Mouse (Mus musculus) kidney, embryonic 14.5 days (tissue): ENCODE measurements at regions not wholly inside any gene's neighbourhood (a gene's known extent, or its start where the extent isn't known, plus 50 kb on each side); places are given as distances from the start of the nearest gene placed in this dataset.

Experiments used
- ATAC-seq: fragments of 200-750 bp; cut with Nextera tagmentation; 2 replicates; pipeline ENCODE4 v1.8.0; 2017; ENCODE audit warnings: moderate number of reproducible peaks, mild to moderate bottlenecking, moderate TSS enrichment, moderate library complexity; ENCODE audit not compliant: low FRiP score, low TSS enrichment
- H3K27ac ChIP-seq: fragments of 300-500 bp; sonication (generic); 2 replicates; pipeline ENCODE4 v1.5.1; 2014; ENCODE audit warnings: low read depth, mild to moderate bottlenecking, low read length, moderate library complexity, mixed read lengths
- H3K27me3 ChIP-seq: fragments of 300-500 bp; sonication (generic); 2 replicates; pipeline ENCODE4 v1.6.1; 2014; ENCODE audit warnings: mild to moderate bottlenecking, low read length; ENCODE audit not compliant: control insufficient read depth, insufficient read depth
- H3K36me3 ChIP-seq: fragments of 300-500 bp; sonication (generic); 2 replicates; pipeline ENCODE4 v1.6.1; 2014; ENCODE audit warnings: low read length, mixed read lengths; ENCODE audit not compliant: control insufficient read depth, insufficient read depth
- H3K4me1 ChIP-seq: fragments of 300-500 bp; sonication (generic); 2 replicates; pipeline ENCODE4 v1.6.1; 2014; ENCODE audit warnings: low read length, mixed read lengths; ENCODE audit not compliant: control insufficient read depth, insufficient read depth
- H3K4me2 ChIP-seq: fragments of 300-500 bp; sonication (generic); replicated peaks from 2 replicates; pipeline ENCODE4 v1.6.1; 2014; ENCODE audit warnings: low read depth, mild to moderate bottlenecking, low read length
- H3K4me3 ChIP-seq: fragments of 300-500 bp; sonication (generic); 2 replicates; pipeline ENCODE4 v1.5.1; 2014; ENCODE audit warnings: mild to moderate bottlenecking, low read length
- H3K9ac ChIP-seq: fragments of 300-500 bp; sonication (generic); 2 replicates; pipeline ENCODE4 v1.6.1; 2014; ENCODE audit warnings: low read depth, mild to moderate bottlenecking, low read length, moderate library complexity
- H3K9me3 ChIP-seq: fragments of 300-500 bp; sonication (generic); 2 replicates; pipeline ENCODE4 v1.6.1; 2016; ENCODE audit warnings: low read length; ENCODE audit not compliant: control insufficient read depth
- WGBS: fragments of 180-500 bp; shearing (Covaris S2); extraction: QIAGEN DNeasy Blood & Tissue Kit; methylation state at CpG from one replicate; pipeline ENCODE4 v1.1.7; 2014; 5-methylcytosine and 5-hydroxymethylcytosine counted together

DNA sequence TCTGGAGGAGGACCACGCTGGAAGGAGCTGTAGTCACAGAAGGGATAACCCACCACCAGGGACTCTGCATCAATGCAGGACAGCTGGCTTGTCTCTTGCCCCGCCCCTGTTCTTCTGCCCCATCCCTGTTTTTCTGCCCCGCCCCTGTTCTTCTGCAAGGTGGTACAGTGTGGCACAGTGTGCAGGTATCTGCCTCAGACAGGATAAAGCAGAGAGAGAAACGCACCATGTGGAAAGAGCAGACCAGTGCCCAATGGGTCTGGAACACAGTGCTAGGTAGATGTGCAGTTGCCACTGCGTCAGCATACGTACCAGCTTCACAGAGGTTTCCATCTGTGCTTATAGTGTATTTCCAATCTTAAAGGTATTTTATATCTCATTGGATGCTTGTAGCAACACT lies 66.2 kb upstream of the Mmp2 start:
- no peak for ATAC-seq
- no peak overlapping the region for H3K4me2 ChIP-seq
- no peaks in the 10 kb centered on the region for H3K36me3 ChIP-seq
- 0 out of 2 replicates have a peak, but pooled peaks cover 5% of the 10 kb centered on the region for H3K4me1 ChIP-seq
- H3K9ac ChIP-seq: no peak overlapping the region
- H3K4me3 ChIP-seq: no peak overlapping the region
- 95% methylated on average over 6 of the region's 6 CpGs for WGBS
- no peaks in the 10 kb centered on the region for H3K27me3 ChIP-seq
- H3K9me3 ChIP-seq: peaks cover 2% of the 10 kb centered on the region; the same call in 1 of the 2 replicates
- no peak overlapping the region for H3K27ac ChIP-seq

DNA sequence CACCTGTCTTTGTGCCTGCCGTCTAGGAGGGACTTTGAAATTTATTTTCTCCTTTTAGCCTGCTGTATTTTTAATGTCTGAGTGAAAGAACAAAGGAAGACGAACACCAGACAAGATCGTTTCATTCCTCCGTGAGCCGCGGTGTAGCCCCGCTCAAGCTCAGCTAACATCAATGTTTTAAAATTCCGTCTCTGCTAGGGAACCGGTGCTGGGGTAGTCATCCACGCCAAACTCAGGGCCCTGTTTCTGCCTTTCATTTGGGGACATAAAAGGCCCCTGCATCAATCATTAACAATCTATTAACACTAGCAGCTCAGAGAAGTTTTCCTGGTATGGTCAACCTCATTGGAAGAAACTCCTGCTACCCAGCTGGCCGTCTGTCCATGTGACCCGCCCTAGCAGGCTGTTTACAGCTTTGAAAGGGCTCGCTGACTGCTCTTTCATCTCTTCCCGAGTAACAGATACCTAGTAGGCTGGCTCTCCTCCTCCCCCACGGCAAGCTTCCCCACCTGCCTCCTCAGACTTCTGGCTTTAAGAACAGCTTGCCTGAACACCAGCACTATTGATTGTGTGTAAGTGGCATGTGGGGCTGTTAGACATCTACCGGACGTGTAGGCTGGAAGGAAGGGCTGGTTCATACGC lies 65.0 kb upstream of the Mmp2 start:
- peak overlapping the region; percentile 9; the same call in 1 of the 2 replicates for H3K4me3 ChIP-seq
- 7% methylated on average over 18 of the region's 18 CpGs for WGBS
- no peaks in the 10 kb centered on the region for H3K27me3 ChIP-seq
- H3K9me3 ChIP-seq: peaks cover 2% of the 10 kb centered on the region; the same call in 1 of the 2 replicates
- H3K9ac ChIP-seq: no peak overlapping the region
- 0 out of 2 replicates have a peak, but pooled peaks cover 5% of the 10 kb centered on the region for H3K4me1 ChIP-seq
- peak; percentile 93 for ATAC-seq
- H3K36me3 ChIP-seq: no peaks in the 10 kb centered on the region
- peak overlapping the region; percentile 25; the same call in 1 of the 2 replicates for H3K27ac ChIP-seq
- H3K4me2 ChIP-seq: peak overlapping the region; percentile 38

GRCm38 (mm10) chr8:92771856-92772650 lies 55.0 kb upstream of the Mmp2 start:
- Histone ChIP-seq H3K27me3 (no peaks in the 10 kb centered on the region), H3K4me2 (no peak overlapping the region), H3K36me3 (no peaks in the 10 kb centered on the region), H3K9ac (no peak overlapping the region), H3K27ac (no peak overlapping the region), H3K4me1 (no peaks in the 10 kb centered on the region), H3K4me3 (no peak overlapping the region), H3K9me3 (no peaks in the 10 kb centered on the region)
- ATAC-seq: no peak
- WGBS: 66% methylated on average over 14 of the region's 14 CpGs

DNA sequence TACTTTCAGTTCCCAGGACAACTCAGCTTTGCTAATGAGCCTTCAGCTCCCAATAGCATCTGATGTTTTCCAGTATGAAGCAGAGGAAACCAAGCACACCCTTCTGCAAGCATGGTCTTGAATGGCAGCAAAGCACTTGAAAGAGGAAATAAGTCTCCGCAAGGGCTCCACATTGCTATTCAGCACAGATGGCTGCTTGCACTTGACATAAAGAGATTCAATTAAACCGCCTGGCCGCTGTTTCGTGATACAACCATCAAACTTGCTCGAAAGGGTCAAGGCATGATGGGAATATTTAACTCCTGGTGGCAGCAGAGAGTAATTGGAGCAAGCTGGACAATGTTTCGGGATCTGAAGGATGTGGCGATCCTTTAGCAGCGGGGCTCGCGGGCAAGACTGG lies 54.3 kb upstream of the Mmp2 start:
- no peak for ATAC-seq
- Histone ChIP-seq H3K36me3 (no peaks in the 10 kb centered on the region), H3K4me1 (no peaks in the 10 kb centered on the region), H3K4me2 (no peak overlapping the region), H3K27ac (no peak overlapping the region), H3K27me3 (no peaks in the 10 kb centered on the region), H3K4me3 (no peak overlapping the region), H3K9ac (no peak overlapping the region), H3K9me3 (no peaks in the 10 kb centered on the region)
- 88% methylated on average over 10 of the region's 10 CpGs for WGBS

GRCm38 (mm10) chr8:92775186-92775585 lies 51.9 kb upstream of the Mmp2 start:
- Histone ChIP-seq H3K4me1 (no peaks in the 10 kb centered on the region), H3K27me3 (no peaks in the 10 kb centered on the region), H3K9me3 (no peaks in the 10 kb centered on the region), H3K4me2 (no peak overlapping the region), H3K9ac (no peak overlapping the region), H3K4me3 (no peak overlapping the region), H3K27ac (no peak overlapping the region), H3K36me3 (no peaks in the 10 kb centered on the region)
- 54% methylated on average over 4 of the region's 4 CpGs for whole genome bisulfite sequencing
- no peak for ATAC-seq

- no peak overlapping the region for H3K4me2 ChIP-seq
- H3K9ac ChIP-seq: no peak overlapping the region
- no peak overlapping the region for H3K27ac ChIP-seq
- no peaks in the 10 kb centered on the region for H3K36me3 ChIP-seq
- no peaks in the 10 kb centered on the region for H3K9me3 ChIP-seq
- ATAC-seq: no peak
- 22% methylated on average over 5 of the region's 5 CpGs for WGBS
- H3K4me1 ChIP-seq: no peaks in the 10 kb centered on the region
- H3K4me3 ChIP-seq: no peak overlapping the region
- no peaks in the 10 kb centered on the region for H3K27me3 ChIP-seq
Measured at GRCm38 (mm10) chr8:92777106-92777505, 50.0 kb upstream of the Mmp2 start.
